Mouse (Mus musculus): ENCODE measurements around the gene Nhp2. TPM values are rescaled to one million over a fixed set of nuclear protein-coding genes. Genes with fewer than 3 reads are reported as not detected.

The Nhp2 gene
- polyA plus RNA-seq, 1 experiment from 2014 or later = 131 TPM

- Histone ChIP-seq H3K27me3 (ENCODE audit: control insufficient read depth, insufficient read depth, low read length) (no peaks in the 10 kb centered on the region), H3K4me2 (no peak overlapping the region), H3K9ac (ENCODE audit: low read depth, low read length) (no peak overlapping the region), H3K36me3 (ENCODE audit: control insufficient read depth, insufficient read depth, low read length) (peaks cover 33% of the 10 kb centered on the region), H3K4me3 (ENCODE audit: low read depth, low read length) (no peak overlapping the region), H3K27ac (ENCODE audit: low read depth, low read length) (no peak overlapping the region), H3K9me3 (replicated peaks; ENCODE audit: control insufficient read depth, low read length) (0 out of 2 replicates have a peak, but pooled peaks cover 3% of the 10 kb centered on the region), H3K4me1 (ENCODE audit: control insufficient read depth, insufficient read depth, low read length) (peaks cover 12% of the 10 kb centered on the region)
- whole genome bisulfite sequencing (ENCODE audit: insufficient replicate concordance) = 92% methylated on average over 13 of the region's 13 CpGs
- no peak for ATAC-seq (replicated peaks; ENCODE audit: insufficient number of reproducible peaks, low FRiP score, low TSS enrichment)
Measured at GRCm38 (mm10) chr11:51586411-51586810, 33.1 kb upstream of the Nhp2 start.

GRCm38 (mm10) chr11:51587059-51587458 lies 32.5 kb upstream of the Nhp2 start:
- WGBS (ENCODE audit: insufficient replicate concordance) = 97% methylated on average over 1 of the region's 1 CpGs
- Histone ChIP-seq H3K9me3 (replicated peaks; ENCODE audit: control insufficient read depth, low read length) (0 out of 2 replicates have a peak, but pooled peaks cover 3% of the 10 kb centered on the region), H3K27me3 (ENCODE audit: control insufficient read depth, insufficient read depth, low read length) (no peaks in the 10 kb centered on the region), H3K36me3 (ENCODE audit: control insufficient read depth, insufficient read depth, low read length) (peaks cover 37% of the 10 kb centered on the region), H3K4me1 (ENCODE audit: control insufficient read depth, insufficient read depth, low read length) (peaks cover 12% of the 10 kb centered on the region), H3K4me3 (ENCODE audit: low read depth, low read length) (no peak overlapping the region), H3K9ac (ENCODE audit: low read depth, low read length) (no peak overlapping the region), H3K27ac (ENCODE audit: low read depth, low read length) (no peak overlapping the region), H3K4me2 (no peak overlapping the region)
- no peak for ATAC-seq (replicated peaks; ENCODE audit: insufficient number of reproducible peaks, low FRiP score, low TSS enrichment)

- WGBS (ENCODE audit: insufficient replicate concordance) = 97% methylated on average over 3 of the region's 3 CpGs
- no peak overlapping the region for H3K4me2 ChIP-seq
- no peak overlapping the region for H3K4me3 ChIP-seq (ENCODE audit: low read depth, low read length)
- 0 out of 2 replicates have a peak, but pooled peaks cover 3% of the 10 kb centered on the region for H3K9me3 ChIP-seq (replicated peaks; ENCODE audit: control insufficient read depth, low read length)
- H3K27me3 ChIP-seq (ENCODE audit: control insufficient read depth, insufficient read depth, low read length) = no peaks in the 10 kb centered on the region
- no peak overlapping the region for H3K9ac ChIP-seq (ENCODE audit: low read depth, low read length)
- peaks cover 12% of the 10 kb centered on the region for H3K4me1 ChIP-seq (ENCODE audit: control insufficient read depth, insufficient read depth, low read length)
- no peak for ATAC-seq (replicated peaks; ENCODE audit: insufficient number of reproducible peaks, low FRiP score, low TSS enrichment)
- peaks cover 51% of the 10 kb centered on the region for H3K36me3 ChIP-seq (ENCODE audit: control insufficient read depth, insufficient read depth, low read length)
- H3K27ac ChIP-seq (ENCODE audit: low read depth, low read length) = no peak overlapping the region
Measured at GRCm38 (mm10) chr11:51588833-51589232, 30.7 kb upstream of the Nhp2 start.

- no peak overlapping the region for H3K4me3 ChIP-seq (ENCODE audit: low read depth, low read length)
- H3K4me1 ChIP-seq (ENCODE audit: control insufficient read depth, insufficient read depth, low read length) = peaks cover 9% of the 10 kb centered on the region
- no peak overlapping the region for H3K9ac ChIP-seq (ENCODE audit: low read depth, low read length)
- H3K36me3 ChIP-seq (ENCODE audit: control insufficient read depth, insufficient read depth, low read length) = peaks cover 58% of the 10 kb centered on the region
- H3K4me2 ChIP-seq = no peak overlapping the region
- 0 out of 2 replicates have a peak, but pooled peaks cover 3% of the 10 kb centered on the region for H3K9me3 ChIP-seq (replicated peaks; ENCODE audit: control insufficient read depth, low read length)
- no peak overlapping the region for H3K27ac ChIP-seq (ENCODE audit: low read depth, low read length)
- no peaks in the 10 kb centered on the region for H3K27me3 ChIP-seq (ENCODE audit: control insufficient read depth, insufficient read depth, low read length)
- no peak for ATAC-seq (replicated peaks; ENCODE audit: insufficient number of reproducible peaks, low FRiP score, low TSS enrichment)
Measured at GRCm38 (mm10) chr11:51590002-51590401, 29.5 kb upstream of the Nhp2 start.

- 77% methylated on average over 7 of the region's 7 CpGs for WGBS (ENCODE audit: insufficient replicate concordance)
- peaks cover 68% of the 10 kb centered on the region for H3K36me3 ChIP-seq (ENCODE audit: control insufficient read depth, insufficient read depth, low read length)
- H3K4me3 ChIP-seq (ENCODE audit: low read depth, low read length) = no peak overlapping the region
- 0 out of 2 replicates have a peak, but pooled peaks cover 3% of the 10 kb centered on the region for H3K9me3 ChIP-seq (replicated peaks; ENCODE audit: control insufficient read depth, low read length)
- H3K9ac ChIP-seq (ENCODE audit: low read depth, low read length) = no peak overlapping the region
- no peak overlapping the region for H3K4me2 ChIP-seq
- no peaks in the 10 kb centered on the region for H3K4me1 ChIP-seq (ENCODE audit: control insufficient read depth, insufficient read depth, low read length)
- no peaks in the 10 kb centered on the region for H3K27me3 ChIP-seq (ENCODE audit: control insufficient read depth, insufficient read depth, low read length)
- no peak overlapping the region for H3K27ac ChIP-seq (ENCODE audit: low read depth, low read length)
- ATAC-seq (replicated peaks; ENCODE audit: insufficient number of reproducible peaks, low FRiP score, low TSS enrichment) = no peak
Measured at GRCm38 (mm10) chr11:51591168-51591567, 28.4 kb upstream of the Nhp2 start.

- no peak overlapping the region for H3K4me2 ChIP-seq
- 91% methylated on average over 7 of the region's 7 CpGs for WGBS (ENCODE audit: insufficient replicate concordance)
- H3K9ac ChIP-seq (ENCODE audit: low read depth, low read length) = no peak overlapping the region
- H3K36me3 ChIP-seq (ENCODE audit: control insufficient read depth, insufficient read depth, low read length) = peaks cover 67% of the 10 kb centered on the region
- no peaks in the 10 kb centered on the region for H3K27me3 ChIP-seq (ENCODE audit: control insufficient read depth, insufficient read depth, low read length)
- H3K27ac ChIP-seq (ENCODE audit: low read depth, low read length) = no peak overlapping the region
- H3K4me3 ChIP-seq (ENCODE audit: low read depth, low read length) = no peak overlapping the region
- ATAC-seq (replicated peaks; ENCODE audit: insufficient number of reproducible peaks, low FRiP score, low TSS enrichment) = no peak
- H3K9me3 ChIP-seq (replicated peaks; ENCODE audit: control insufficient read depth, low read length) = 0 out of 2 replicates have a peak, but pooled peaks cover 3% of the 10 kb centered on the region
- no peaks in the 10 kb centered on the region for H3K4me1 ChIP-seq (ENCODE audit: control insufficient read depth, insufficient read depth, low read length)
Measured at GRCm38 (mm10) chr11:51591915-51592314, 27.6 kb upstream of the Nhp2 start.

GRCm38 (mm10) chr11:51593368-51593767 lies 26.2 kb upstream of the Nhp2 start:
- H3K27ac ChIP-seq (ENCODE audit: low read depth, low read length) = no peak overlapping the region
- no peak for ATAC-seq (replicated peaks; ENCODE audit: insufficient number of reproducible peaks, low FRiP score, low TSS enrichment)
- WGBS (ENCODE audit: insufficient replicate concordance) = 94% methylated on average over 4 of the region's 4 CpGs
- no peaks in the 10 kb centered on the region for H3K4me1 ChIP-seq (ENCODE audit: control insufficient read depth, insufficient read depth, low read length)
- H3K36me3 ChIP-seq (ENCODE audit: control insufficient read depth, insufficient read depth, low read length) = peaks cover 61% of the 10 kb centered on the region
- no peak overlapping the region for H3K4me2 ChIP-seq
- H3K9ac ChIP-seq (ENCODE audit: low read depth, low read length) = no peak overlapping the region
- no peaks in the 10 kb centered on the region for H3K27me3 ChIP-seq (ENCODE audit: control insufficient read depth, insufficient read depth, low read length)
- H3K9me3 ChIP-seq (replicated peaks; ENCODE audit: control insufficient read depth, low read length) = 0 out of 2 replicates have a peak, but pooled peaks cover 3% of the 10 kb centered on the region
- H3K4me3 ChIP-seq (ENCODE audit: low read depth, low read length) = no peak overlapping the region

GRCm38 (mm10) chr11:51593849-51594248 lies 25.7 kb upstream of the Nhp2 start:
- Histone ChIP-seq H3K36me3 (ENCODE audit: control insufficient read depth, insufficient read depth, low read length) (peaks cover 61% of the 10 kb centered on the region), H3K27ac (ENCODE audit: low read depth, low read length) (no peak overlapping the region), H3K4me2 (no peak overlapping the region), H3K9me3 (replicated peaks; ENCODE audit: control insufficient read depth, low read length) (0 out of 2 replicates have a peak, but pooled peaks cover 2% of the 10 kb centered on the region), H3K4me1 (ENCODE audit: control insufficient read depth, insufficient read depth, low read length) (no peaks in the 10 kb centered on the region), H3K9ac (ENCODE audit: low read depth, low read length) (no peak overlapping the region), H3K27me3 (ENCODE audit: control insufficient read depth, insufficient read depth, low read length) (no peaks in the 10 kb centered on the region), H3K4me3 (ENCODE audit: low read depth, low read length) (no peak overlapping the region)
- ATAC-seq (replicated peaks; ENCODE audit: insufficient number of reproducible peaks, low FRiP score, low TSS enrichment) = no peak
- 85% methylated on average over 6 of the region's 6 CpGs for WGBS (ENCODE audit: insufficient replicate concordance)

- Histone ChIP-seq H3K9me3 (replicated peaks; ENCODE audit: control insufficient read depth, low read length) (no peaks in the 10 kb centered on the region), H3K4me2 (no peak overlapping the region), H3K27me3 (ENCODE audit: control insufficient read depth, insufficient read depth, low read length) (no peaks in the 10 kb centered on the region), H3K4me3 (ENCODE audit: low read depth, low read length) (no peak overlapping the region), H3K9ac (ENCODE audit: low read depth, low read length) (no peak overlapping the region), H3K4me1 (ENCODE audit: control insufficient read depth, insufficient read depth, low read length) (no peaks in the 10 kb centered on the region), H3K27ac (ENCODE audit: low read depth, low read length) (no peak overlapping the region), H3K36me3 (ENCODE audit: control insufficient read depth, insufficient read depth, low read length) (peaks cover 58% of the 10 kb centered on the region)
- no peak for ATAC-seq (replicated peaks; ENCODE audit: insufficient number of reproducible peaks, low FRiP score, low TSS enrichment)
- WGBS (ENCODE audit: insufficient replicate concordance) = 68% methylated on average over 3 of the region's 3 CpGs
Measured at GRCm38 (mm10) chr11:51594715-51595350, 24.7 kb upstream of the Nhp2 start.
